Mouse (Mus musculus) layer of hippocampus, postnatal 36 days (tissue): ENCODE measurements around the gene Slc5a1. TPM values are rescaled to one million over a fixed set of nuclear protein-coding genes. Genes with fewer than 3 reads are reported as not detected.

ENCODE experiments used
- DNase-seq, 2 experiments: peaks; one replicate each; pipeline ENCODE4 v3.0.0; 2022
- total RNA-seq, 2 experiments: library from RNA; stranded (reverse); gene quantifications; 2 replicates each; pipeline ENCODE4 v1.2.3; 2021

The Slc5a1 gene
- under 1 TPM in 1 of 2 experiments, not detected in 1; 0.12 TPM for total RNA-seq

DNA sequence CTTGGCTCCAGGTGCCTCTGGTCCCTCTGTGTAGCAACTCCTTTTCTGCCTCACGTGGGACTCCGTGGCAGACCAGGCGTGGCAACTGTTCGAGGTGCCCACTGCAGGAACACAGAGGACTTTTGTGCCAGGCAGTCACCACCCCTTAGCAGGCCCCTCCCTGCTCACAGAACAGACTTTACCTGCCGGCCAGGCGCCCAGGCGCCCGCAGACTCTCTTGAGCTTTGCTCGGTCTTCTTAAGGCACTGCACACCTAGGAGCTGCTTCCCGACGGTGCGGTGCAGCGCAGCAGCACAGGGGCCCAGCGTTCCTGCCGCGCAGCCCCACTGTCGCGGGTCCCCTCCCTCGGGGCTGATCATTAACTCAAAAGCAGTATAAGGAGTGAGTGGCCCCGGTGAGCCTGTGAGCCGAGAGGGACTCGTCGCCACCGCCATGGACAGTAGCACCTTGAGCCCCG is at the start of gene Slc5a1:
TSS of gene Slc5a1 (plus strand) at position 195 of the 457 bp plus-strand sequence.
- DNase-seq: no peak

DNA sequence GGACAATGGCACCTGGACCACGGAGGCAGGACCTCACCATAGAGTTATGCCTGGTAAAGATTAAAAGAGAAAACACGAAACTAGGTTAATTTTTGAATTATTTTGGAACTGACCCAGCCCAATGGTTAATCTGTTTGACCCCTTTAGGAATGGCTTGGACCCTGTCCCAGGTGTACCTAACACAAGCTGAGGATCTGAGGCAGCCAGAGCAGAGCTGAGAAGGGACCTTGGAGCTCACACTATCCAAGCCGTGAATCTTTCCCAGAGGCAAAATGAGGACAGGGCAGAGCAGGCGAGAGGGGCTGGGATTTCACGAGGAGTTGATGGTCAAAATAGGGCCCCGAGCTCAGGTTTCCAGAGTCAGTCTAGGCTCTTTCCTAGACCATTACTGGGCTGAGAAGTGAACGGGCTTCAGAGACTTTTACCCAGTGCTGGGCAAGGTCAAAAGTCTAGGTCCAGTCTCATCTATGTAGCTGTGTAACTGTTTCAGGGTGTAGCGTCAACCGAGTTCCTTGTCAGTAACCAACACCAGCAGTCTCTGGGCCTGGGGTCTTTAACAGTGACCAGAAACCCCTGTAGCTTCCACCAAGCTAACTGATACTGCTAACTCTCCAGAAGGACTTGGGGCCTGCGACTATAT is 47.8 kb upstream of the Slc5a1 start:
- DNase-seq: no peak

DNA sequence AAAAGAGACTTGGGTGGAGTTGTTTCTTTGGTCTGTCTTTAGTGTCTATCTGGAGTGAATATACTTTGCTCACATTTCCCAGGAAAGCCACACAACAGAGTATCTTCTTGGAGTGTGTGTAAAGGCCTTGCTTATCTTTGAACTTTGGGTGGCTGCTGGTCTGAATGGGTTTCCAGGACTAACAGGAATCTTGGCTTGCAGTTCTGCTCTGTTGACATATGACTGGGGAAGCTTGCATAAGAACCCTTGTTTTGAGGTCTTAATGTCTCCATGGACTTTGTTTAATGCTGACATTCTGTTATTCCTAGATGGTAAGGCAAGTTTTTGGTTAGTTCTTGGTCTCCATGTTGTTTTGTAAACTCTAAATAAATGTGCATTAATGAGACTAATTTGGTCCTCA is 33.9 kb upstream of the Slc5a1 start:
- DNase-seq: no peak

DNA sequence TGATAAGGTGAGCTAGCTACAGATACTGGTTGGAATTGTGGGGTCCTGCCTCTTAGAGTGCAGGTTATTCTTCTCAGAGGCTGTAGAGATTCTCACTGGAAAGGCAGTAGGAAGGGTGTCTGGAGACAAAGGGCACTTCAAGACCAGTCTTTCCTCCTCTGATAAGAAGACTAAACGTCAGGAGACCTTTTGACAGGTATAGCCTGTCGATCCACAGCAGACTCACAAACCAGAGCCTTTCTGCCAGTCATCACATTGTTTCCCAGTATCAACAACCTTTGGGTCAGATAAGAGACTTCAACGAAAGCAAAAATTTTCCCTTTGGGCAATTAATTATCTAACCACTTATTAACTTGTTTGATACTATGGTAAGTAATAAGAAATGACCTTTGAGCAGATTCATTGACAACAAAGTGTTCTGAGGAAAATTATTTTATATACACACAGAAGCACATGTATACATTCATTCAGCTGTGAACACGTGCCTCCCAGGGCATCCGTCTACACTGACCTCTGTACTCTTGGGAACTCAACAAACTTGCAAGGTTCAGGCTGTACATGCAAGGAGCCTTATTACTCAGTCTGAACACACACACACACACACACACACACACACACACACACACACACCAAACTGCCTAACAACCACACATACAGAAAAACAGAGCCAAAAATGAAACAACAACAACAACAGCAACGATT is 27.4 kb upstream of the Slc5a1 start:
- DNase-seq: no peak

DNA sequence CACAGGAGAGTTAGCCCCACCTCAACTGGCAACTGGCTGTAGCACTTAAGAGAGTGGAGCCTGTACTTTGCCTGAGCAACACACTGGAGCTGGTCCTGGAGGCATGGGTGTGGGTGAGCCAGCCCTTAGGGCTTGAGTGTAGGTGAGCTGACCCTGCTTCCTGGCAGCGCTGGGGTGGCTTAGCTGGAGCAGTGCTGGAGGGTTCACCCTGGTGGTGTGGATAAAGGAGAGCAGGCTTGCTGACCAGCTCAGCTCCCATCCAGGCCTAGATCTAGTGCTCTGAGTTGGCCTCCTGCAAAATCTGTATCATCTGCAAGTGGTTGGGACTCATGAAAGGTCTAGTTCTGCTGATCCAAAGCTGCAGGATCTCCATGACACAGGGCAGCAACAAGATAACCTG is 21.1 kb upstream of the Slc5a1 start:
- DNase-seq: no peak

DNA sequence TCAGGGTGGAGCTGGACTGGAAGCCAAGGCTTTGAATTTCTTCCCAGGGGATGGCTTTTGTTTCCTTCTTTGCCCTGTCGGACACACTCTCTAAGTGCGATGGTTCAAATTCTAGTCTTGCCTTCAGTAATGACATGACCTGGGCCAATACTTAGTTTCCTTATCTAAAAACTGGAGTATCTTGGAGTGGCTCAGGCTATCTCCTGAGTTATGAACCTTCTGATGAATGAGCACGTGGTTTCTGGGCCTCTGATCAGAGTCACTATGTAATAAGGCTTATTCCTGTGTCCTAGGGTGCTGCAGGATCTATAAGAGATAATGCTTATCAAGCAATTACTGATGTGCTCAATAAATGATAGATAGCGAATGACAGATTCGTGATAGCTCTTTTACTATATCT is 19.4 kb upstream of the Slc5a1 start:
- no peak for DNase-seq

DNA sequence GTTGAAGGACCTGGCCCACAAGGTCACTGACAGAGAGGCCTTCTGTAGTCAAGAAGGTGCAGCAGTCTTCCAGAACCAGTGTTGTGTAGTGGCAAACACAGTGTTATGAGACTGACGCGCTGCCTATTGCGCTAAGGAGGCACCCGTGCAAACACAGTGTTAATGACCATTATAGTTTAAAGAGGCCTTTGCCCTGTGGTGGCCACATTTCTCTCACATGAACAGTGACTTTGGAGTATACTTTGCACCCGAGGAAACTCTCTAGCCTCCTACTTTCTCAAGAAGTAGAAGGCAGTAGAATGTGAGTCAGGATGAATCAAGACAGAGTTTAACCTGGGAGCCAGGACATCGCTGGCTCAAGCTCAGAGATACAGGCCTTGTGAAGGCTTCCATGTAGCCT is 12.7 kb upstream of the Slc5a1 start:
- no peak for DNase-seq

DNA sequence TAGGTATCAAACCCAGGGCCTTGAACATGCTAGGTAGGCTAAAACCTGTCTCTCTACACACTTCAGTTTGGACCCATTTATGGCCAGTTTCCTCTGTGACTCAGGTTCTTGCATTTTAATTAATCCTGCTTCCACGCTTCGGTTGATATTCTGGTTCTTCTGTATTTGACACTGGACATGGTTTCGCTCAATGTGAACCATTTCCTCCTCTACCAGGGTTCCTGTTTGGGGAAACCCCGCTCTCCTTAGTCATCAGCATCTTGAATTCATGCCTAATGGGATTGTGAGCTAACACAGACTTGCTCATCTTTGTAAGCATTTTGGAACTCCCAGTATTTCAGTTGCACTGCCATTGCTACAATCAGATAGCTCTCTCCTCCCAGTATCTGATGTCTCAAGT is 8.7 kb upstream of the Slc5a1 start:
- no peak for DNase-seq

DNA sequence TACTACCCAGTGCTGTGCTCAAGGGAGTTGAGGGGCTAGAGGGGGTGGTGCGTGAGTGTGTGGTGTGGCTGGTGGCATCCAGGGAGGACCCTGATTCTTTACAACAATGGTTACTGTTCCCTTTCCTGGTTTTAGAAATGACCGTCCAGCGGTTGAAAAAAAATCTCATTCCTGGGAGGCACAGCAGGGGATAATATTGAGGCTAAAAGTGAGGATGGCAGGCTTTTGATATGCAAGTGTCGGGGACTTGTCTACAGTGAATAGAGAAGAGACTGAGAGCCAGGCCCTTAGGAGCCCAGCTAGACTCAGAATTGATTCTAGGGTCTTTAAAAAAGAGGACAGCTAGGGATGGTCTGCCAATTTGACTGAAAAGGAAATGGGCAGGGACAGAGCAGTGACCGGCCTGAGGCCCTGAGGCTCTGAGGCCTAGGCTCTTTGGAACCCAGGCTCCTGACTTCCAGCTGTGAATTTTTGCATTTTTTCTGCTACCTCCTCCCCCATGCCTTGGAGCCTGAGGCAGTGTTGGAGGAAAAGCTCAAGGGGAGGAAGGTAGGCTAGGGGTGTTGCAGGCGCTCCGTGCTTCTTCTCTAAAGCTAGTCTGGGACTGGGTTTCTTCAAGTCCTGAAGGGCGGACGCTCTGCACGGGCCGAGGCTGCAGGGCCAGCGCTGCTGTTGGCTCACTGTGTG is 1.5 kb upstream of the Slc5a1 start:
- DNase-seq: no peak

DNA sequence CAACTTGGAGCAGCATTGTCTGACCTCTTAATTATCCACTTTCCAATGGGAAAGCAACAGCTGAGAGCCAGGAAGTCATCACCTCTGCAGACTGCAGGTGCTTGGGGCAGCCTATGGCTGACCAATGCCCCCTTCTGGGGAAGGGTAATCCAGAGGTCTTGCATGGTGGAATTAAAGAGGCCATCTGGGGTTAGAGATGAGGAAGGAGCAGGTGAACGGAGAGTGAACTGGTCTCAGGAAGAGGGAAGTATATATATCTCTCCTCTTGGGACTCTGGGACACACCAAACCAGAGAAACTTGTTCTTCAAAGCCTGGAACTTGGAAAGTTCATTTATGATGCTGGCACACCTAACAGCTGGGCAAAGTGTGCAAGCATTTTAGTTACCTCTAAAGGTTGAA is 857 bp downstream of the Slc5a1 start:
- DNase-seq: no peak

DNA sequence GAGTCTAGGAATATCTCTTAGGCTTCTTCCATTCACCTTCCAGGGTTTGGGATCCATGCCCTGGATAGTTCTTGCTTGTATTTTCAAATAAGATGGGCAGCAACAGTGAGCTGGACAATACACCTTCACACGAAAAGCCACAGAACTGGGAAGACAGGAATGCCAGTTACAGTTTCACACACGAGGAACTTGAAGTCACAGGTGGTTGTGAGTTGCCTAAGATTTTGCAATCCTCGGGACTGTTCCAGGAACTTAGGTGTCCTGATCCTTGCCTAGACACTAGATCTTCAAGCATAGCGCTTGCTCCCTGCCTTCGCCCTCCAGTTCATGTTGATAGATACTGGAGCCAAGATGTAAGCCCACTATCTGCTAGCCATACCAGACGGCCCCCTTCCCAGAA is 1.6 kb downstream of the Slc5a1 start:
- no peak for DNase-seq

DNA sequence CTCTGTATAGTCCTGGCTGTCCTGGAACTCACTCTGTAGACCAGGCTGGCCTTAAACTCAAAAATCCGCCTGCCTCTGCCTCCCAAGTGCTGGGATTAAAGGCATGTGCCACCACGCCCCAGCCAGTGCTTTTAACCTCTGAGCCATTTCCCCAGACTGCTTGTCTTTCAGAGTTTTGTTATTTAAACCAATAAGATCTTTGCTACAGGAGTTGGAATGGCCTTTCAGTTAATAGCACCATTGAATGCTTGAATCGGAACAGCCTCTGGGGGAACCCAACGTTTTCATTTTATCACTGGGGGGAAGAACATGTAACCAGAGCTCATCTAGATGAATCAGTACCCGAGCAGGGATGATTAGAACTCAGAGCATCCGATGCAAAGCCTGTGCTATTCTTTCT is 3.0 kb downstream of the Slc5a1 start:
- no peak for DNase-seq

DNA sequence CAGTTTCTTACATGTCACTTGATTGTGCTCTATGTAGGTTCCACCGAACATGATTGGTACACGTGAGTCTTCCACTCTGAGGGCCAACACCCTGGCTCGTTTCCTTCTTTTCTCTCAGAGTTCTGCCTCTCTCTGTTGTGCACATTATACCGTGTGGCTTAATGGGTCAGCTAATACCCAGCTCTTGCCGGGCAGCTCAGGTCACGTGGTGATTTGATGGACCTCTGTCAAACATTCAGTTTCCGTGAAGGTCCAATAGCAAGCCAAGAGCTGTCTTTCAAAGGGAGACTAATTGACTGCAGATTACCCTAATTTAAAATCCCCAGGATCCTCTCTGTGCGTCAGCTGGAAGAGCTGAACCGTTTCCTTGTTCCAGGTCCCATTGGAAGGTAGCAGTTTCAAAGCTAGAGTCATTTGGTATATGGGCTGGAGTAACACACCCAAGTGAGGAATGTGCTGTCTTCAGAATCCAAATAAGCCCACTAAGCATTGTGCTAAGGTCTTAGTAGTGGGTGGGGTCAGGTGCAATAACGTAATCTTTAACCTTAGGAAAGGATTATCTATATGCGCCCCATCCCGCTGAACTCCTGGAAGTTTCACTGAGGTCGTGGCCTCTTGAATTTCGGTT is 3.9 kb downstream of the Slc5a1 start:
- no peak for DNase-seq

DNA sequence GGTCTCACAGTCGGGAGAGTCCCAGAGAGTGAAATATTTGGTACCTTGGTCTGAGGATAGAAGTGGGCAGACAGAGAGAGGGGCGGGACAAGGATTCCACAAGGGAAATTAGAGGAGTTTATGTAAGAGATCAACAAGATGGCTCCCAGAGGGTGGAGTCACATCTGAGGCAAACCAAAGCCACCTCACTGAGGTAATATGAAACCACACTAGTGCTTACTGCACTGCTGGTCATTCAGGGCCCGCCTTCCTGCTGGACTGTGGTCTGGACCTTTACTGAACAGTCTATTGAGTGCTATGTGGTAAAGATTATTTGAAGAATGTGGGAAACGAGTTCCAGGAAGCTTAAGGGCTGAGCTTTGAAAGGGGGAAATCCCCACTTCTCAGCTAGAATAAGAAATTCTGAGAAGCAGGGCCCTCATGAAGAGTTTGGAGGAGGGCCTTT is 17.9 kb downstream of the Slc5a1 start:
- no peak for DNase-seq

DNA sequence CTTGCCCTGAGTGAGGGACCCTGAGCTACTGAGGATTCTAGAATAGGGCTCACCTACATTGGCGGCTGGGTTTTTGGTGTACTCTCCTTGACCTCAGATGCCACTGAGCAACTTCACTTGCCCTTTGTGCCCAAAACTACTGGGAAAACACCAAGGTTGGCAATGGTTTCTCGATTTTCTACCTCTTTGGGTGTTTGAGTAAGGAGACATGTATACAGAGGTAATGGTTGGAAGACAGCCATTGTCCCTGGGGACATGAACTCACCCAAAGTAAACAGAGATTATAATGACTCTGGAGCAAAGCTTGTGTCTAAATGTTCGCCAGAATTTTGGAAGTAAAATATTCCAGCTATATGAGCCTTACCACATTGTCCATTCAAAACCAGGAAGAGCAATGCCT is 19.6 kb downstream of the Slc5a1 start:
- DNase-seq: no peak

DNA sequence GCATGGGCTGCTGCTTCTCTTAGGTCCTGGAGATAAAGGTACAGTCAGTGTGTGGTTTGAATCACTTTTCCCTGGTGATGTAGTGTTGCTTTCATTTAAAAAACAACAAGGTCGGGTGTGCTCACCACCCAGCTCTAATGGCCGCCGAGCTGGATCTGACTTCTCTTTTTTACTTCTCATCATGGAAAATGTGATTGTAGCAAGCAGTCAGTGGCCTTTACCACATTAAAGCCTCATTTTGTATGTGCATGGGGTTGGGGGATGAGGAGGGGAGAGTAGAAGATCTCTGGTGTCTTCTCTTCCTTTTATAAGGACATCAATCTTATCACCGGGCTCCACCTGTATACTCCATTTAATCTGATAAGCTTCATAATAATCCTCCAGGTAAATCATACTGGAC is 21.3 kb downstream of the Slc5a1 start:
- DNase-seq: no peak

DNA sequence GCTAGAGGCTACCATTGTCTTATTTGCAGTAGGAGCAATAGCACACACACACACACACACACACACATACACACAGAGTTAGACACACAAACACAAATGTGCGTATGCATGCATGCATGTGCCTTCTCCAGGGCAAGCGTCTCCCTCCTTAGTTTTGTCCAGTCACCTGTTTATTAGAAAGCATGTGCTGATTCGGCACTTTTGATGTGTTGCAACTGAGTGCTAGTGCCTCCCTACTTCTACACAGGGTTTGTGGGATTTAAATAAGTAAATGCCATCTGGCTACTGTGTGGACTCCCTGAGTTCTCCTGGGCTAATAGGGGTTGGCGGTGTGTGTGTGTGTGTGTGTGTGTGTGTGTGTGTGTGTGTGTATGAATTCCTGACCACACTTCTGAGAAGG is 30.1 kb downstream of the Slc5a1 start:
- no peak for DNase-seq

DNA sequence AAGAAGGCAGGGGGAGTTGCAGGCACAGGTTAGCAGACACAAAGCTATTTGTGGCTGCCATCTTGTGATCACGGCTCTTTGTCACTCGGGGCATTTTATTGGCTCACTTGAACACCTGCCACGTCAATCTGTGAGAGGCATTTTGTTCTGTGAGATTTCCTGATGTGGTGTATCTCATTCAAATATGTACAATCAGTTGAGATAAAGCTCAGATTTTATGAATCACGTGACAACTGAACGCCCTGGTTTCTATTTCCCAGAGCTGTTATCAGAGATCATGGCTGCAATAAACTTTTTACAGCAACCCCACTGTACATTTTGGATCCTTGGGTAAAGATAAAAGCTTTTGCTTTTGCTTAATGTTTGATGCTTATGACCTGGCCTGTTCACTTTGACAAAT is 31.6 kb downstream of the Slc5a1 start:
- no peak for DNase-seq

DNA sequence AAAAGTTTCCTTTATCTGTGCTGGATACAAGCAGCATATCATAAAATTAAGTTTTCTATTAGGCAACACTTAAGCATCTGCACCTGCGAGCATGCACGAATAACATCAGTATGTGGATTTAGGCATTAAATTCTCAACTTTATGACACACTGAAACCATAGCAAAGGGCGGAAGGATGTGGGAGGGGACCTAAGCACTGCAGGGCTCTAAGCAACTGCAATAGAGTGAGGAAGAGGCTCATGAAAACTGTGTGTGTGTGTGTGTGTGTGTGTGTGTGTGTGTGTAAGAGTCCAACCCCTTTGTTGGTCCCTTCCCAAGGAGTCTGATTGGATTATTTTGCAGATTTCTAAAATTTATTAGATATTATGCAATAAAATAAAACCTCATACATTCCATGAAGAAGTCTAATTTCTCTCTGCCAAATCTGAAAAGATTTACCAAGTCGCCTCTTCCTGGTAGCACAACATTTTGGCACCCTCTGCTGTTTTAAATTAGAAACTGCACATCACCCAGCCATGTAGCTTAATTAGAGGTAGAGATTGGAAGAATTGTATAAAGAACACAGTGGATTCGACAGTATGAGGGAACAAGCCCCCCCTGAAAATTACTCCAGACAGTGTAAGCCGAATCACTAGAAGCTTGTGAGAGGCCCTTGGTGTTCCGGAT is 38.9 kb downstream of the Slc5a1 start:
- DNase-seq: peak; percentile 7 to 23

DNA sequence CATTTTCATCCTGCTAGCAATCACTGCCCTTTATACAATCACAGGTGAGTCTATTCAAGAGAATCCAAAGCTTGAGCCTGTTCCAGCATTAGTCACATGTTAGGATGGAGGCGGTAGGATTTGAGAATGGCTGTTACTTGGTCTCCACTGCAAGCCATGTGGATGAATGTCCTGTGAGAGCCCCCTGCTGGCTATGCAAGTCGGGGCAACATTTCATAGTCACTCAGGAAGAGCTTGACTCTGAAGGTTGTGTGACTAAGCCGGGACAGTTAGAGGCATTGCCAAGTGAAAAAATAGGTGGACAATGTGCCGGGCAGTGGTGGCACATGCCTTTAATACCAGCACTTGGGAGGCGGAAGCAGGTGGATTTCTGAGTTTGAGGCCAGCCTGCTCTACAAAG is 40.0 kb downstream of the Slc5a1 start:
- no peak for DNase-seq

DNA sequence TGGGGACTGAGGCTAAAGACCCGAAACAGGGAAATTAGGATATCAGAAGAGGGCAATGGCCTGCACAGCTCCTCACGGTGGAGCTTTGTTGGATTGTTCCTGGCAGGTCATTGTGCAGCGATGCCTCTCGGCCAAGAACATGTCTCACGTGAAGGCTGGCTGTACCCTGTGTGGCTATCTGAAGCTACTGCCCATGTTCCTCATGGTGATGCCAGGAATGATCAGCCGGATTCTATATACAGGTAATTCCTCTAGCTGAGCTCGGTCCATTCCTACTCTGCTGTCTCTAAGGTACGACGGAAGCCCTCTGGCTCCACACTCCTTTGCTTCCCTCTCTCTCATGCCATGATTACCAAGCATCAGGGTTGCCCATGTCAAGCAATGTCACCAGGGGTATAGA is 42.8 kb downstream of the Slc5a1 start:
- DNase-seq: no peak

DNA sequence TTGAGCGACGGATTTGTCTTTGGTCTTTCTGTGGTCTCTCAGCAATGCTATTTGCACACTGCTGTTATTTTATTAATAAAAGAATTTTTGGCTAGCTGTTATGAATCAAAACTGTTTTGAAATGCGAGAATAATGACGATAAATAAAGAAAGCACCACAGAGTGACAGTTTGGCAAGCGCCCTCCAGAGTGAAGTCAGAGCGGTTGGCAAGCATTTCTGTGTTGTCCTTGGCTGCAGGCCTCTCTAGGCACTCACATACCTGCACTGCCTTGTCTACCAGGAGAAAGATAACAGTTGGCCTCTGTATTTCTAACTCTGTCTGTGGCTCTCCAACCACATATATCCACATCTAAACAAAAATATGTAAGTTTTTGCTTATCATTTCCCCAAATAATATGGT is 43.7 kb downstream of the Slc5a1 start:
- peak in 1 of 2 experiments; percentile 4 for DNase-seq

DNA sequence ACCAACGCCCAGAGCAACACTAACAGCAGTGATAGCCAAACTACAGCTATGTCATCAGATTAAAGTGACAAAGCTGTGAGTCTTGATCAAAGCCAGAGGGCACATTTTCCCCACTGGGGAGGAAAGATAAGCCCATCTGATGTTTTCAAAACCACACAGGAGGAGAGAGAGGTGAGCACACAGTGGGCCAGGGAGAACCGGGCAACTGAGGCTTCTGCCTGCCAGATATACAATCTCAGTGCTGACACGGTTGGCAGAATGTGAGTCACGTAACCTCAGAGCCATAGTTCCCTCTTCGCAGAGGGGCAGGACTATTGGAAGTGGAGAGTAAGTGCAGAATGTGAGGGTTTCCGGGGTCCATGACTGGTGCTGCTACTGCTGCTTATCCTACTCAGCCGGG is 89.5 kb downstream of the Slc5a1 start:
- no peak for DNase-seq
